Mouse (Mus musculus): ENCODE results near the gene Polr1e. TPM values are rescaled to one million over a fixed set of nuclear protein-coding genes. Genes with fewer than 3 reads are reported as not detected.
A peak's percentile ranks its signal among the peaks of the same experiment; 100 is the strongest.

Gene Polr1e
- polyA plus RNA-seq, 1 experiment from 2014 or later = 52.1 TPM

DNA sequence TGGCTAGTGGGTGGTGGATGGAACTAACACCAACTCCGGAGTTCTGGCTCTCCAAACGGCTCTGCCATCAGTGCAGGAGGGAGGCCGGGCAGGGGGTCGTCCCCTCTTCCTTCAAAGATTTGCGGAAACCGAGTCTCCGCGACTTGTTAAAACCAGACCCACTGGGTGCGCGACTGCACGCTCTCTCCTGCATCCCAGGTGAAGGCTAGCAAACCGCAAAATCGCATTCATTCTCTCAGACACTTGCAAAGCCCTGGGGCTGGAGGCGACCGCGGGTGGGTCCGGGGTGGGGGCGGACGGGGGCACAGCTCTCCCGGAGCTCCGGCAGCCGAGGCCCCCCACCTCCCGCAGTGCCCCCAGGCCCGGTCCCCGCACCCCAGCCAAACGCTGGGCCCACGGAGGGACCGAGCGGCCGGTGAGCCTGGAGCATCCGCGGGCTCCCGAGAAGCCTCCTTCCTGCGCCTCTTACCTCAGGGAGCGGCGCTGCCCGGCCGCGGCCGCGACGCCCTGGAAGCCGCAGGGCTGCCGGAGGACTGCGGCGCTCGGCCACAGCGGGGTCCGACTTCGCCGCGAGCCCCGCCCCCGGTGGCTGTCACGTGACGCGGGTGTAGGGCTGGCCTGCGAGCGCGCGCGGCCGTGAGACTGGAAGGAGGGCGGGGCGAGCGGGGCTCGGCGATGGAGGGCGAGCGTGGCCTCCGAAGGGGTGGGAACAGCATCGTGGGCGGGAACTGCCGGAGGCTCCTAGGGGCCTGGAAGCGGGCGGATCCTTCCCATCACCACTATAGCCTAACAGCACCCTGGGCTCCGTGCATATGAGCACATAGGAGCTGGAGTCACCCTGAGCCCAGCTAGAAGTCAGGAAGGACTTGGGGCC lies 65.9 kb downstream of the Polr1e start, which contains the start of gene Fbxo10:
TSS of gene Fbxo10 (minus strand) at position 584 of the 874 bp plus-strand sequence.
- ATAC-seq (ENCODE audit: insufficient number of reproducible peaks, insufficient read depth, low FRiP score, low TSS enrichment, low read depth) = peak; percentile 89
- H3K4me1 ChIP-seq (replicated peaks) = peaks cover 21% of the 10 kb centered on the region
- peak within 1 kb of the TSS; percentile 95 for H3K9ac ChIP-seq (replicated peaks)
- no peaks in the 10 kb centered on the region for H3K27me3 ChIP-seq
- no peaks in the 10 kb centered on the region for H3K9me3 ChIP-seq
- under 1% methylated on average over 74 of the region's 77 CpGs for WGBS
- peak within 1 kb of the TSS; percentile 70 for H3K4me2 ChIP-seq
- peak within 1 kb of the TSS; percentile 92 for H3K4me3 ChIP-seq (replicated peaks)
- H3K36me3 ChIP-seq = 0 out of 2 replicates have a peak, but pooled peaks cover 3% of the 10 kb centered on the region
- peak within 1 kb of the TSS; percentile 82 for H3K27ac ChIP-seq

DNA sequence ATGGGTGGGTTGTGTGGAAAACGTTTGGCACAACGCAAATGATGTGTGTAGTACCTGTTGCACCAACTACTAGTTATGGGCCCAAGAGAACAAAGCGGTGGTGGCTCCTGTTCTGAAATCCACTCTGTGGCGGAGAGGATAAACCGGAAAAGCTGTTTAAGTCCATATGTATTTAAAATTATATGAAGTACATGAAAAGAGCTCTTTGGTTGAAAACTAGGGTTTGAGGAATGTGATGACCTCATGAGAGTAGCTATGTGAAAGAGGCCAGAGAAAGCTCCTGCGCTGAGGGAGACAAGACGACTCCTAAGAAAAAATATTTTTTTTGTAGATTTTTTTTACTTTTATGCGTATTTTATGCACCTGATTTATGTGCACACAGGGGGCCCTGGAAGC lies 66.5 kb downstream of the Polr1e start:
- H3K36me3 ChIP-seq = 0 out of 2 replicates have a peak, but pooled peaks cover 2% of the 10 kb centered on the region
- H3K4me1 ChIP-seq (replicated peaks) = peaks cover 21% of the 10 kb centered on the region
- H3K9ac ChIP-seq (replicated peaks) = no peak overlapping the region
- whole genome bisulfite sequencing = 44% methylated on average over 8 of the region's 8 CpGs
- H3K27ac ChIP-seq = peak overlapping the region; percentile 82
- peak overlapping the region; percentile 92 for H3K4me3 ChIP-seq (replicated peaks)
- H3K9me3 ChIP-seq = no peaks in the 10 kb centered on the region
- peak overlapping the region; percentile 70 for H3K4me2 ChIP-seq
- ATAC-seq (ENCODE audit: insufficient number of reproducible peaks, insufficient read depth, low FRiP score, low TSS enrichment, low read depth) = no peak
- no peaks in the 10 kb centered on the region for H3K27me3 ChIP-seq

Other genes starting within 250 kb of the Polr1e start
- 54.7 and 57.3 TPM in 2 replicates for gene Grhpr, start 37.2 kb upstream of the Polr1e start, polyA plus RNA-seq (2016; fragmentation: Nextera tagmentation; extraction: Ambion mirVana)
- 41.7 and 42.5 TPM in 2 replicates for gene Zbtb5, start 6.2 kb upstream of the Polr1e start, polyA plus RNA-seq (2016; fragmentation: Nextera tagmentation; extraction: Ambion mirVana)
- 17.1 and 18.9 TPM in 2 replicates for gene Fbxo10, start 66.0 kb downstream of the Polr1e start, polyA plus RNA-seq (2016; fragmentation: Nextera tagmentation; extraction: Ambion mirVana)
- 196 and 201 TPM in 2 replicates for gene Tomm5, start 89.5 kb downstream of the Polr1e start, polyA plus RNA-seq (2016; fragmentation: Nextera tagmentation; extraction: Ambion mirVana)
- gene Frmpd1, start 166.3 kb downstream of the Polr1e start, polyA plus RNA-seq (2016; fragmentation: Nextera tagmentation; extraction: Ambion mirVana) = 3.6 and 3.7 TPM in 2 replicates

Measured in limb, embryonic 12.5 days (tissue).